Mouse (Mus musculus): ENCODE results near the gene Ttc9.

DNA sequence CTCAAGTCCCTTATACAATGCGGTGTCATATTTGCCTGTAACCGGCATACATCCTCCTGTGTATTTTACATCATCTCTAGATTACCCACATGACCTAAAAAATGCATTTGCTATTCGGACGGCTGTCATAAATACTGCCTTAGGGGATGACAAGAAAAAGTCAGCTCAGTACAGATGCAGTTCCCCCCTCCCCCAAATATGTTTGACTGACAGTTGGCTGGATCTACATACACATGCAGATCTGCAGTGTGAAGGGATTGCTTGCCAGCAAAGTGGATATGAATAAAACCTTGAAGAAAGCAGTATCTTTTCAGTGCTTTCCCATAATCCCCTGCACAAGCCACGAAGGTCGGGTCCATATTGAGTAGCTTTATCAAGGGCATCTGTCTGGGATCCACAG is 15.8 kb downstream of the Ttc9 start:
- TF ChIP-seq CTCF (IDR thresholded peaks at IDR 0.05; ENCODE audit: low read depth): no peak
- no peak for TF ChIP-seq EP300 (IDR thresholded peaks at IDR 0.05; ENCODE audit: low read depth)

Data from heart, postnatal 0 days (tissue).